26 mouse cellular contexts compared by ENCODE assay signal in the genomic region with DNA sequence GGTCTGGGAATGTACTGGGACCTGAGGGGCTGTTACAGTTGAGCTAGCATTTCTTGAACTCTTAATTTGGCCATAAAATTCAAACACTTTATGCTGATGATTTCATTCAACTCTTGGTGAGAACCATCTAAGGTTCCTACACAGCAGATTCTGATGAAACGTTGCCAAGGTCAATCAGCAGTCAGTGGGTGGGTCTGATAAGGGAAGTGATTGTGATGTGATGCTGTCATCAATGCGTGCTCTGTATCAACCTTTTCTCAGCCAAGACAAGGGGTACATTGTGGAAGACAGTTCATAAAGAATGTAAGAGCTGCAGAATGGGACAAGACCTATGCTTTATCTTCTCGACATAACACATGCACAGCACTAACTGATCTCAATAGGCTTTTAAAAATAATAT. TPM values are rescaled to one million over a fixed set of nuclear protein-coding genes. Genes with fewer than 3 reads are reported as not detected.
DNase-seq lines count a peak whose midpoint lies in the region; ATAC-seq lines count a peak whose summit lies in the region.
"Had no signal": no experiment of that assay in that cellular context is flagged by ENCODE, and none has a peak within 500 bp of the region (broad histone marks: within the 10 kb centered on the region; RNA-seq: fewer than 3 reads in every experiment).

No protein-coding gene starts in this region.

- no peak overlapping the region for H3K9ac ChIP-seq in heart, embryonic 11.5 days (ENCODE audit: low read depth, low read length)
- no peak overlapping the region for H3K9ac ChIP-seq in heart, embryonic 16.5 days (ENCODE audit: low read length)

- no peak overlapping the region for H3K27ac ChIP-seq in heart, embryonic 10.5 days
- H3K27ac ChIP-seq in heart, embryonic 11.5 days (ENCODE audit: low read depth, low read length) = no peak overlapping the region
- no peak overlapping the region for H3K27ac ChIP-seq in heart, embryonic 16.5 days (ENCODE audit: low read length)

- ATAC-seq in heart, embryonic 11.5 days (replicated peaks; ENCODE audit: insufficient number of reproducible peaks, low FRiP score, low TSS enrichment) = peak; percentile 61; the same call in 1 of the 2 replicates
- ATAC-seq in heart, embryonic 16.5 days (replicated peaks; ENCODE audit: extremely low read depth, insufficient read depth, low FRiP score) = peak; percentile 65
- ATAC-seq: activated CD4-positive, CD25-positive, alpha-beta regulatory T cell, adult 4 months; CD4-positive, CD25-positive, alpha-beta regulatory T cell, adult 4 months; Patski had no signal

- no peak overlapping the region for H3K4me3 ChIP-seq in heart, embryonic 10.5 days
- H3K4me3 ChIP-seq in heart, embryonic 11.5 days (ENCODE audit: low read depth, low read length) = no peak overlapping the region
- no peak overlapping the region for H3K4me3 ChIP-seq in heart, embryonic 16.5 days (ENCODE audit: low read length)

- H3K4me2 ChIP-seq in heart, embryonic 11.5 days = no peak overlapping the region
- no peak overlapping the region for H3K4me2 ChIP-seq in heart, embryonic 16.5 days (ENCODE audit: low read depth, low read length)

- H3K4me1 ChIP-seq in heart, embryonic 10.5 days = no peaks in the 10 kb centered on the region
- H3K4me1 ChIP-seq in heart, embryonic 11.5 days (ENCODE audit: control insufficient read depth, insufficient read depth, low read length) = no peaks in the 10 kb centered on the region; the same call in 1 of the 2 replicates
- peaks cover 6% of the 10 kb centered on the region; the same call in 1 of the 2 replicates for H3K4me1 ChIP-seq in heart, embryonic 16.5 days (ENCODE audit: control insufficient read depth, insufficient read depth, low read length)

- H3K36me3 ChIP-seq in heart, embryonic 10.5 days = no peaks in the 10 kb centered on the region
- H3K36me3 ChIP-seq in heart, embryonic 11.5 days (ENCODE audit: control insufficient read depth, insufficient read depth, low read length) = no peaks in the 10 kb centered on the region
- no peaks in the 10 kb centered on the region for H3K36me3 ChIP-seq in heart, embryonic 16.5 days (ENCODE audit: control insufficient read depth, insufficient read depth)
- H3K36me3 ChIP-seq: G1E had no signal

- 39% methylated on average over 3 of the region's 3 CpGs for WGBS in heart, embryonic 10.5 days
- WGBS in heart, embryonic 11.5 days (ENCODE audit: insufficient replicate concordance) = 28% methylated on average over 3 of the region's 3 CpGs
- 18% methylated on average over 3 of the region's 3 CpGs for WGBS in heart, embryonic 16.5 days

- no peaks in the 10 kb centered on the region for H3K9me3 ChIP-seq in heart, embryonic 10.5 days
- H3K9me3 ChIP-seq in heart, embryonic 11.5 days (replicated peaks; ENCODE audit: control insufficient read depth, low read length) = no peaks in the 10 kb centered on the region
- H3K9me3 ChIP-seq in heart, embryonic 16.5 days (replicated peaks; ENCODE audit: control insufficient read depth, low read length) = no peaks in the 10 kb centered on the region
- H3K9me3 ChIP-seq: G1E had no signal

- no peaks in the 10 kb centered on the region for H3K27me3 ChIP-seq in heart, embryonic 10.5 days (ENCODE audit: insufficient read depth, poor library complexity, severe bottlenecking)
- H3K27me3 ChIP-seq in heart, embryonic 11.5 days (ENCODE audit: control insufficient read depth, insufficient read depth, low read length) = no peaks in the 10 kb centered on the region
- H3K27me3 ChIP-seq in heart, embryonic 16.5 days (ENCODE audit: control insufficient read depth, insufficient read depth, low read length) = no peaks in the 10 kb centered on the region
- H3K27me3 ChIP-seq: CH12.LX, Patski had no signal

- intact Hi-C loops in heart, postnatal 10 days (cut with DNase I) = loop anchor here (10.0 kb wide), 1 partner anchor 206 kb away; no protein-coding TSS in a partner anchor
- intact Hi-C loops in heart, postnatal 25 days (cut with DNase I) = no loop called here

- peak; percentile 75 for DNase-seq in heart, embryonic 10.5 days (ENCODE audit: low spot score)
- no peak for DNase-seq in heart, postnatal 10 days
- DNase-seq in heart, adult 11 months = no peak
- DNase-seq in heart, postnatal 25 days (ENCODE audit: low spot score) = no peak
- DNase-seq: adrenal gland, adult 2 months; adrenal gland, adult 8-10 months; adrenal gland, postnatal 10 days; adrenal gland, postnatal 14 days; adrenal gland, postnatal 25 days; adrenal gland, postnatal 36 days; B cell, adult 2 months; cerebellum, adult 11 months; cerebellum, adult 11-12 months; cerebellum, adult 18-20 months had no signal

RNA-seq across cellular contexts. Expression of a gene that starts 8.6 kb away (rescaled TPM):
- 0.04 TPM in 1 of 2 replicates, not detected in the other for polyA plus RNA-seq in heart, embryonic 10.5 days (2016; fragmentation: Nextera tagmentation; extraction: Ambion mirVana)
- not detected for total RNA-seq in heart, postnatal 10 days (2021)
- 0.04 TPM in 1 of 2 replicates, not detected in the other for polyA plus RNA-seq in heart, embryonic 11.5 days (2014; fragmentation: Nextera tagmentation; extraction: Ambion mirVana)
- not detected in 2 replicates for polyA plus RNA-seq in heart, embryonic 16.5 days (2015; fragmentation: Nextera tagmentation; extraction: Ambion mirVana)
- not detected for total RNA-seq in heart, postnatal 25 days (2021)
- total RNA-seq: adrenal gland, adult 18-20 months; adrenal gland, adult 2 months; adrenal gland, adult 8-10 months; adrenal gland, postnatal 10 days; adrenal gland, postnatal 14 days; adrenal gland, postnatal 25 days; adrenal gland, postnatal 36 days; adrenal gland, postnatal 4 days; CH12.LX; MEL had no signal
- polyA plus RNA-seq: activated CD4-positive, CD25-positive, alpha-beta regulatory T cell, adult 4 months; adrenal gland, adult 2 months; brain, embryonic 14.5 days; CD4-positive, CD25-positive, alpha-beta regulatory T cell, adult 4 months; G1E; Patski had no signal

RNA-seq across cellular contexts. Expression of a gene that starts 35.4 kb away (rescaled TPM):
- polyA plus RNA-seq in heart, embryonic 10.5 days (2016; fragmentation: Nextera tagmentation; extraction: Ambion mirVana) = not detected in 2 replicates
- total RNA-seq in heart, postnatal 10 days (2021) = not detected
- not detected in 2 replicates for polyA plus RNA-seq in heart, embryonic 11.5 days (2014; fragmentation: Nextera tagmentation; extraction: Ambion mirVana)
- polyA plus RNA-seq in heart, embryonic 16.5 days (2015; fragmentation: Nextera tagmentation; extraction: Ambion mirVana) = 0.03 TPM in 1 of 2 replicates, not detected in the other
- not detected for total RNA-seq in heart, postnatal 25 days (2021)
- total RNA-seq: adrenal gland, adult 18-20 months; adrenal gland, adult 2 months; adrenal gland, adult 8-10 months; adrenal gland, postnatal 10 days; adrenal gland, postnatal 14 days; adrenal gland, postnatal 25 days; adrenal gland, postnatal 36 days; adrenal gland, postnatal 4 days; CH12.LX; MEL had no signal
- polyA plus RNA-seq: activated CD4-positive, CD25-positive, alpha-beta regulatory T cell, adult 4 months; adrenal gland, adult 2 months; C2C12; CD4-positive, CD25-positive, alpha-beta regulatory T cell, adult 4 months; G1E; Patski had no signal
